16 mouse cellular contexts compared by ENCODE assay signal in the genomic region with DNA sequence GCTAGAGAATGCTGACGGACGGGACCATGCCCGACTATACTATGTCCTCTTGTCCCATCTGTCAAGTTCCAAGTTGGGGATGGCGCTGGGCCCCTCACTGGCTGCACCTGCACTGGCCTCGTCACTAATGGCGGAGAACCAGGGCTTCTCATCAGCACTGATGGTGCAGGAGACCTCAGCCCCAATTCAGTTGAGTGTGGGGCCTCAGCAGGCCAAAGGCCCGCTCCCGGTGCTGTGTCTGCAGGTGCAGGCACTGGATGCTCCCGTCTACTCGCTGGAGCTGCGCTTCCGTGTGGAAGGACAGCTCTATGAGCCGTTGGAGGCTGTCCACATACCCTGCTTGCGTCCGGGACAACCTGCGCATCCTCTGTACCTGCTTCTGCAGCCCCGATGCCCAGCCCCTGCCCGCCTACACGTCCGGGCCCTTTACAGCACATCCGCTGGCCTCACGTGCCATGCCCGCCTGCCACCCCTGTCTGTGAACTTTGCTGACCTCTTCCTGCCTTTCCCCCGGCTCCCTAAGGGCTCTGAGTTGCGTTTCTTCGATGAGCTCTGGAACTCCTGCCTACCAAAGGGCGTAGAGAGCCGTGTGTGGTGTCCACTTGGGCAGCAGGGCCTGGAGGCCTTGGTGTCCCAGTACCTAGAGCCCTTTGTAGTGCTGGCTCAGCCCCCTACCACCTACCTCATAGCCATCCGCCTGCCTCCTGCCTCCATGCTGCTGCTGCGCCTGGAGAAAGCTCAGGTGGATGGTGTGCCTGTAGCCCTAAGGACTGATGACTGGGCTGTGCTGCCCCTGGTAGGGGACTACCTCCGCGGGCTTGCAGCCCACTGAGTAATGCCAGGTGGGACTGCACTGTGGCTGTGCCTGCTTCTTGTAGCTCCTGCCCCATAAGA. TPM values are rescaled to one million over a fixed set of nuclear protein-coding genes. Genes with fewer than 3 reads are reported as not detected.
A peak's percentile ranks its signal among the peaks of the same experiment; 100 is the strongest.
DNase-seq lines count a peak whose midpoint lies in the region; ATAC-seq and TF ChIP-seq lines count a peak whose summit lies in the region.
"Had no signal": no experiment of that assay in that cellular context is flagged by ENCODE, and none has a peak within 500 bp of the region (broad histone marks: within the 10 kb centered on the region; RNA-seq: fewer than 3 reads in every experiment).

No protein-coding gene starts in this region.

- no peak for TF ChIP-seq CTCF in liver, postnatal 0 days (IDR thresholded peaks at IDR 0.05; ENCODE audit: low read depth)

- TF ChIP-seq EP300 in liver, postnatal 0 days (IDR thresholded peaks at IDR 0.05; ENCODE audit: low read depth), result no peak

- peaks cover 34% of the 10 kb centered on the region for H3K36me3 ChIP-seq in megakaryocyte, embryonic 14.5 days (replicated peaks; ENCODE audit: low read length)
- peaks cover 21% of the 10 kb centered on the region for H3K36me3 ChIP-seq in liver, postnatal 0 days (replicated peaks; ENCODE audit: insufficient read depth, low read length)

- peak overlapping the region; percentile 100 for H3K4me2 ChIP-seq in liver, postnatal 0 days (ENCODE audit: low read depth, low read length)
- H3K4me2 ChIP-seq: hindbrain, embryonic 13.5 days; limb, embryonic 13.5 days; neural tube, embryonic 15.5 days had no signal

- peak; percentile 90 for DNase-seq in heart, adult 11 months
- DNase-seq in heart, adult 18-20 months, result no peak
- DNase-seq in ZHBTc4 (ENCODE audit: low read depth, low spot score), result peak; percentile 27
- no peak for DNase-seq in liver, postnatal 0 days
- DNase-seq in kidney, adult 9 months, result no peak
- DNase-seq: adrenal gland, postnatal 25 days; cerebellum, postnatal 25 days had no signal

- no peaks in the 10 kb centered on the region for H3K9me3 ChIP-seq in megakaryocyte, embryonic 14.5 days
- H3K9me3 ChIP-seq in liver, postnatal 0 days (ENCODE audit: low read length), result no peaks in the 10 kb centered on the region
- H3K9me3 ChIP-seq: hindbrain, embryonic 13.5 days; limb, embryonic 13.5 days; neural tube, embryonic 15.5 days had no signal

- peaks cover 13% of the 10 kb centered on the region for H3K27me3 ChIP-seq in megakaryocyte, embryonic 14.5 days (replicated peaks)
- 0 out of 2 replicates have a peak, but pooled peaks cover 7% of the 10 kb centered on the region for H3K27me3 ChIP-seq in liver, postnatal 0 days (ENCODE audit: insufficient read depth, low read length)

- WGBS in liver, postnatal 0 days (ENCODE audit: insufficient replicate concordance), result 88% methylated on average over 32 of the region's 32 CpGs

- H3K9ac ChIP-seq in liver, postnatal 0 days (replicated peaks), result no peak overlapping the region; the same call in 1 of the 2 replicates
- H3K9ac ChIP-seq: limb, embryonic 13.5 days; neural tube, embryonic 15.5 days had no signal

- ATAC-seq in megakaryocyte, adult 5-6 weeks (ENCODE audit: poor library complexity, severe bottlenecking), result no peak
- no peak for ATAC-seq in liver, postnatal 0 days

- H3K4me3 ChIP-seq in megakaryocyte, embryonic 14.5 days (replicated peaks), result peak overlapping the region; percentile 80
- peak overlapping the region; percentile 84; the same call in 1 of the 2 replicates for H3K4me3 ChIP-seq in liver, postnatal 0 days (ENCODE audit: low read depth, low read length)
- H3K4me3 ChIP-seq: hindbrain, embryonic 13.5 days; limb, embryonic 13.5 days; neural tube, embryonic 15.5 days had no signal

- peak overlapping the region; percentile 79; the same call in 1 of the 2 replicates for H3K27ac ChIP-seq in liver, postnatal 0 days (ENCODE audit: low read depth)
- H3K27ac ChIP-seq: hindbrain, embryonic 13.5 days; limb, embryonic 13.5 days; neural tube, embryonic 15.5 days had no signal

- peaks cover 71% of the 10 kb centered on the region for H3K4me1 ChIP-seq in megakaryocyte, embryonic 14.5 days
- peaks cover 30% of the 10 kb centered on the region for H3K4me1 ChIP-seq in liver, postnatal 0 days (ENCODE audit: insufficient read depth)

RNA-seq across cellular contexts. Expression of a gene that starts 2.8 kb away (rescaled TPM):
- total RNA-seq in heart, adult 18-20 months (2021), result 1 to 10 TPM; 2.8 to 4.3 TPM
- 23.7 and 35.2 TPM in 2 replicates for polyA plus RNA-seq in megakaryocyte, embryonic 14.5 days (2012; ENCODE audit: insufficient read depth, low replicate concordance)
- total RNA-seq in megakaryocyte, adult 5-6 weeks (2015), result 18.3 and 23.2 TPM in 2 replicates
- 16.4 and 22.5 TPM in 2 replicates for total RNA-seq in megakaryocyte, adult 5-6 weeks (2017)
- 3.1 and 3.4 TPM in 2 replicates for polyA plus RNA-seq in liver, postnatal 0 days (2015; fragmentation: Nextera tagmentation; extraction: Ambion mirVana)

RNA-seq across cellular contexts. Expression of a gene that starts 10.2 kb away (rescaled TPM):
- not detected for total RNA-seq in heart, adult 18-20 months (2021)
- not detected in 2 replicates for polyA plus RNA-seq in megakaryocyte, embryonic 14.5 days (2012; ENCODE audit: insufficient read depth, low replicate concordance)
- total RNA-seq in megakaryocyte, adult 5-6 weeks (2015), result 0.07 and 0.14 TPM in 2 replicates
- total RNA-seq in megakaryocyte, adult 5-6 weeks (2017), result 0.07 TPM in 1 of 2 replicates, not detected in the other
- polyA plus RNA-seq in liver, postnatal 0 days (2015; fragmentation: Nextera tagmentation; extraction: Ambion mirVana), result 0.06 TPM in 1 of 2 replicates, not detected in the other
- total RNA-seq: adrenal gland, postnatal 25 days; layer of hippocampus, adult 18-20 months; megakaryocyte-erythroid progenitor cell, adult 5-6 weeks; monocyte, adult 5-6 weeks had no signal
- polyA plus RNA-seq: C2C12; hindbrain, embryonic 13.5 days had no signal

RNA-seq across cellular contexts. Expression of a gene that starts 31.1 kb away (rescaled TPM):
- total RNA-seq in heart, adult 18-20 months (2021), result 10 to 100 TPM; 56.5 to 59.3 TPM
- polyA plus RNA-seq in megakaryocyte, embryonic 14.5 days (2012; ENCODE audit: insufficient read depth, low replicate concordance), result 356 and 520 TPM in 2 replicates
- total RNA-seq in megakaryocyte, adult 5-6 weeks (2015), result 116 and 125 TPM in 2 replicates
- total RNA-seq in megakaryocyte, adult 5-6 weeks (2017), result 94.6 and 136 TPM in 2 replicates
- polyA plus RNA-seq in liver, postnatal 0 days (2015; fragmentation: Nextera tagmentation; extraction: Ambion mirVana), result 78.4 and 79.1 TPM in 2 replicates

RNA-seq across cellular contexts. Expression of a gene that starts 39.4 kb away (rescaled TPM):
- total RNA-seq in heart, adult 18-20 months (2021), result 10 to 100 TPM; 20.5 to 31.3 TPM
- 26.7 and 57.5 TPM in 2 replicates for polyA plus RNA-seq in megakaryocyte, embryonic 14.5 days (2012; ENCODE audit: insufficient read depth, low replicate concordance)
- 34.2 and 47.8 TPM in 2 replicates for total RNA-seq in megakaryocyte, adult 5-6 weeks (2015)
- 69.4 and 73.9 TPM in 2 replicates for total RNA-seq in megakaryocyte, adult 5-6 weeks (2017)
- 15.1 and 15.8 TPM in 2 replicates for polyA plus RNA-seq in liver, postnatal 0 days (2015; fragmentation: Nextera tagmentation; extraction: Ambion mirVana)

Comparison
In these comparisons a context has a peak if more than half of its experiments do, and no peak if none do; other contexts are left out.
1. DNase-seq: peak in heart, adult 11 months (single experiment) and ZHBTc4 (single experiment); none in heart, adult 18-20 months (0 of 2), liver, postnatal 0 days (single experiment) and kidney, adult 9 months (single experiment).